22 mouse cellular contexts compared by ENCODE assay signal in genomic region chr5:148923408-148923807, GRCm38 (mm10). TPM values are rescaled to one million over a fixed set of nuclear protein-coding genes. Genes with fewer than 3 reads are reported as not detected.
DNase-seq lines count a peak whose midpoint lies in the region; ATAC-seq and TF ChIP-seq lines count a peak whose summit lies in the region.
"Had no signal": no experiment of that assay in that cellular context is flagged by ENCODE, and none has a peak within 500 bp of the region (broad histone marks: within the 10 kb centered on the region; RNA-seq: fewer than 3 reads in every experiment).

No protein-coding gene starts in this region.

- WGBS in kidney, embryonic 16.5 days: 28% methylated on average over 10 of the region's 10 CpGs
- WGBS in liver, postnatal 0 days (ENCODE audit: insufficient replicate concordance): 67% methylated on average over 10 of the region's 10 CpGs
- WGBS in liver, embryonic 11.5 days: 82% methylated on average over 10 of the region's 10 CpGs

- peaks cover 32% of the 10 kb centered on the region for H3K4me1 ChIP-seq in kidney, embryonic 16.5 days (ENCODE audit: insufficient read depth, low read length)
- H3K4me1 ChIP-seq in liver, postnatal 0 days (ENCODE audit: insufficient read depth): peaks cover 16% of the 10 kb centered on the region
- peaks cover 4% of the 10 kb centered on the region; the same call in 1 of the 2 replicates for H3K4me1 ChIP-seq in liver, embryonic 11.5 days (replicated peaks; ENCODE audit: control insufficient read depth, insufficient read depth, low read length)

- no peak for TF ChIP-seq EP300 in liver, postnatal 0 days (IDR thresholded peaks at IDR 0.05; ENCODE audit: low read depth)

- H3K27ac ChIP-seq in gastrocnemius, adult 2 months: peak overlapping the region; percentile 46; the same call in 1 of the 2 replicates
- no peak overlapping the region for H3K27ac ChIP-seq in kidney, embryonic 16.5 days (ENCODE audit: low read length)
- H3K27ac ChIP-seq in liver, postnatal 0 days (ENCODE audit: low read depth): peak overlapping the region; percentile 32; the same call in 1 of the 2 replicates
- no peak overlapping the region for H3K27ac ChIP-seq in liver, embryonic 11.5 days (ENCODE audit: low read depth, low read length)
- H3K27ac ChIP-seq: forebrain, embryonic 10.5 days; forebrain, embryonic 15.5 days; hindbrain, embryonic 12.5 days; hindbrain, embryonic 15.5 days had no signal

- no peak for DNase-seq in gastrocnemius, adult 2 months
- DNase-seq in gastrocnemius, adult 18-20 months (ENCODE audit: low spot score): no peak
- DNase-seq in kidney, adult 11 months: no peak
- no peak for DNase-seq in liver, postnatal 0 days
- DNase-seq in liver, embryonic 11.5 days (ENCODE audit: low spot score): no peak
- DNase-seq: adrenal gland, postnatal 10 days; adrenal gland, postnatal 36 days; B cell, adult 2 months; cerebellum, adult 18-20 months; cerebellum, adult 9-10 months; cerebellum, postnatal 14 days; gastrocnemius, postnatal 14 days; heart, adult 11 months had no signal

- H3K36me3 ChIP-seq in kidney, embryonic 16.5 days (ENCODE audit: insufficient read depth, low read length): peaks cover 4% of the 10 kb centered on the region; the same call in 1 of the 2 replicates
- peaks cover 15% of the 10 kb centered on the region; the same call in 1 of the 2 replicates for H3K36me3 ChIP-seq in liver, postnatal 0 days (replicated peaks; ENCODE audit: insufficient read depth, low read length)
- H3K36me3 ChIP-seq in liver, embryonic 11.5 days (ENCODE audit: control insufficient read depth, insufficient read depth, low read length): peaks cover 11% of the 10 kb centered on the region; the same call in 1 of the 2 replicates
- H3K36me3 ChIP-seq: G1E had no signal

- no peak for TF ChIP-seq CTCF in gastrocnemius, adult 2 months (IDR thresholded peaks at IDR 0.05)
- TF ChIP-seq CTCF in liver, postnatal 0 days (IDR thresholded peaks at IDR 0.05; ENCODE audit: low read depth): no peak

- peak overlapping the region; percentile 51 for H3K4me3 ChIP-seq in gastrocnemius, adult 2 months
- no peak overlapping the region for H3K4me3 ChIP-seq in kidney, embryonic 16.5 days (ENCODE audit: low read length)
- H3K4me3 ChIP-seq in liver, postnatal 0 days (ENCODE audit: low read depth, low read length): no peak overlapping the region
- H3K4me3 ChIP-seq in liver, embryonic 11.5 days (ENCODE audit: low read depth, low read length): no peak overlapping the region
- H3K4me3 ChIP-seq: forebrain, embryonic 10.5 days; forebrain, embryonic 15.5 days; hindbrain, embryonic 12.5 days; hindbrain, embryonic 15.5 days had no signal

- no peaks in the 10 kb centered on the region for H3K9me3 ChIP-seq in kidney, embryonic 16.5 days (ENCODE audit: low read length)
- no peaks in the 10 kb centered on the region for H3K9me3 ChIP-seq in liver, postnatal 0 days (ENCODE audit: low read length)
- H3K9me3 ChIP-seq in liver, embryonic 11.5 days (ENCODE audit: control insufficient read depth, low read length): no peaks in the 10 kb centered on the region
- H3K9me3 ChIP-seq: forebrain, embryonic 10.5 days; forebrain, embryonic 15.5 days; hindbrain, embryonic 12.5 days; hindbrain, embryonic 15.5 days had no signal

- H3K27me3 ChIP-seq in kidney, embryonic 16.5 days (ENCODE audit: insufficient read depth, low read length): no peaks in the 10 kb centered on the region
- no peaks in the 10 kb centered on the region for H3K27me3 ChIP-seq in liver, postnatal 0 days (ENCODE audit: insufficient read depth, low read length)
- H3K27me3 ChIP-seq in liver, embryonic 11.5 days (replicated peaks; ENCODE audit: control insufficient read depth, insufficient read depth, low read length): no peaks in the 10 kb centered on the region
- H3K27me3 ChIP-seq: CH12.LX; forebrain, embryonic 15.5 days; hindbrain, embryonic 12.5 days; hindbrain, embryonic 15.5 days; Patski had no signal

- 0 out of 2 replicates have a peak overlapping the region, but pooled peaks have one; percentile 14 for H3K9ac ChIP-seq in kidney, embryonic 16.5 days (replicated peaks; ENCODE audit: low read length)
- H3K9ac ChIP-seq in liver, postnatal 0 days (replicated peaks): no peak overlapping the region
- no peak overlapping the region for H3K9ac ChIP-seq in liver, embryonic 11.5 days (ENCODE audit: low read depth, low read length)
- H3K9ac ChIP-seq: forebrain, embryonic 15.5 days; hindbrain, embryonic 12.5 days; hindbrain, embryonic 15.5 days had no signal

- intact Hi-C loops in gastrocnemius, adult 2 months (cut with DNase I): no loop called here

- 0 out of 2 replicates have a peak, but pooled peaks have one; percentile 25 for ATAC-seq in kidney, embryonic 16.5 days (ENCODE audit: low FRiP score, low TSS enrichment)
- no peak for ATAC-seq in liver, postnatal 0 days
- ATAC-seq in liver, embryonic 11.5 days (replicated peaks; ENCODE audit: low FRiP score): no peak
- ATAC-seq: forebrain, embryonic 15.5 days; Patski had no signal

- peak overlapping the region; percentile 38 for H3K4me2 ChIP-seq in kidney, embryonic 16.5 days (replicated peaks; ENCODE audit: low read depth, low read length)
- H3K4me2 ChIP-seq in liver, postnatal 0 days (ENCODE audit: low read depth, low read length): no peak overlapping the region
- no peak overlapping the region for H3K4me2 ChIP-seq in liver, embryonic 11.5 days
- H3K4me2 ChIP-seq: forebrain, embryonic 15.5 days; heart, embryonic 11.5 days; hindbrain, embryonic 12.5 days; hindbrain, embryonic 15.5 days had no signal

RNA-seq across cellular contexts. Expression of gene Katnal1, which starts 5.7 kb away (rescaled TPM):
- total RNA-seq in gastrocnemius, adult 2 months (2021): 1 to 10 TPM; 4.2 to 5.6 TPM
- 1 to 10 TPM; 4.5 to 6.0 TPM for total RNA-seq in gastrocnemius, adult 18-20 months (2021)
- 10.0 and 12.9 TPM in 2 replicates for polyA plus RNA-seq in kidney, embryonic 16.5 days (2015; fragmentation: Nextera tagmentation; extraction: Ambion mirVana)
- 4.3 and 4.8 TPM in 2 replicates for polyA plus RNA-seq in liver, postnatal 0 days (2015; fragmentation: Nextera tagmentation; extraction: Ambion mirVana)
- polyA plus RNA-seq in liver, embryonic 11.5 days (2014; fragmentation: Nextera tagmentation; extraction: Ambion mirVana): 18.9 and 19.5 TPM in 2 replicates
- polyA plus RNA-seq: G1E had no signal

Comparison
In these comparisons a context has a peak if more than half of its experiments do, and no peak if none do; other contexts are left out.
1. H3K27ac ChIP-seq: peak in gastrocnemius, adult 2 months (single experiment) and liver, postnatal 0 days (single experiment); none in kidney, embryonic 16.5 days (single experiment) and liver, embryonic 11.5 days (single experiment).